ENCODE assay signal across 22 mouse cellular contexts in the genomic region with DNA sequence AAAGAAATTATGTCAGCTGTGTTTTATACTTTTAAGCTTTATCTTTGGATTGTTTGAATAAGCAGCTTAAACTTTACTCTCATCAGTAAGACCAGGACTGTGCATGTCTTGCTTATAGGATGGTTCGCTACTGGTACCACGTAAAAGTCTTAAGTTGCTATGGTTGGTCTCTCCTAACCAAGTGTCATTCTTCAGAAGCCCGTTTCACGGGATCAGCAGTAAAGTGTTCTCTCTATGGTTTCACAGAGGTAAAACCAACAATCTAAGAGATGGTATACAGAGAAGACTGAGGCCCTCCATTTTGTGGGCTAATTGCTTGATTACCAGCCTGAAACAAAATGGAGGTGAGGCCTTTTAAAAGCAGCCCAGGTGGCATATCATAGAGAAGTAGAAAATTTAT.
DNase-seq lines count a peak whose midpoint lies in the region; ATAC-seq and TF ChIP-seq lines count a peak whose summit lies in the region.
"Had no signal": no experiment of that assay in that cellular context is flagged by ENCODE, and none has a peak within 500 bp of the region (broad histone marks: within the 10 kb centered on the region; RNA-seq: fewer than 3 reads in every experiment).

No protein-coding gene starts in this region.

- ATAC-seq in hindbrain, embryonic 11.5 days (ENCODE audit: low FRiP score), result peak; percentile 10; the same call in 1 of the 2 replicates
- peak; percentile 51 for ATAC-seq in forebrain, embryonic 15.5 days (replicated peaks)
- ATAC-seq in hindbrain, embryonic 16.5 days, result no peak
- ATAC-seq in midbrain, postnatal 0 days (ENCODE audit: low FRiP score), result peak; percentile 39; the same call in 1 of the 2 replicates
- ATAC-seq: activated CD4-positive, CD25-positive, alpha-beta regulatory T cell, adult 4 months; intestine, embryonic 16.5 days had no signal

- H3K27ac ChIP-seq in hindbrain, embryonic 11.5 days (ENCODE audit: low read depth, low read length), result no peak overlapping the region
- no peak overlapping the region for H3K27ac ChIP-seq in hindbrain, embryonic 10.5 days
- H3K27ac ChIP-seq in forebrain, embryonic 15.5 days (replicated peaks), result peak overlapping the region; percentile 72
- H3K27ac ChIP-seq in hindbrain, embryonic 16.5 days (ENCODE audit: low read depth, low read length), result peak overlapping the region; percentile 71
- H3K27ac ChIP-seq in midbrain, postnatal 0 days (ENCODE audit: low read depth, low read length), result peak overlapping the region; percentile 91
- H3K27ac ChIP-seq: heart, adult 2 months; kidney, postnatal 0 days; limb, embryonic 15.5 days; liver, embryonic 15.5 days; macrophage; stomach, postnatal 0 days had no signal

- no peaks in the 10 kb centered on the region for H3K9me3 ChIP-seq in hindbrain, embryonic 11.5 days (ENCODE audit: control insufficient read depth, low read length)
- no peaks in the 10 kb centered on the region for H3K9me3 ChIP-seq in hindbrain, embryonic 10.5 days
- no peaks in the 10 kb centered on the region for H3K9me3 ChIP-seq in forebrain, embryonic 15.5 days
- H3K9me3 ChIP-seq in hindbrain, embryonic 16.5 days (ENCODE audit: control insufficient read depth, low read length), result no peaks in the 10 kb centered on the region
- no peaks in the 10 kb centered on the region for H3K9me3 ChIP-seq in midbrain, postnatal 0 days (ENCODE audit: low read length)
- H3K9me3 ChIP-seq: G1E; limb, embryonic 15.5 days; liver, embryonic 15.5 days had no signal

- no peak for TF ChIP-seq CTCF in midbrain, postnatal 0 days (IDR thresholded peaks at IDR 0.05)

- WGBS in hindbrain, embryonic 11.5 days, result 85% methylated on average over 4 of the region's 4 CpGs
- WGBS in hindbrain, embryonic 10.5 days, result 93% methylated on average over 4 of the region's 4 CpGs
- 85% methylated on average over 4 of the region's 4 CpGs for WGBS in forebrain, embryonic 15.5 days
- 62% methylated on average over 4 of the region's 4 CpGs for WGBS in hindbrain, embryonic 16.5 days
- WGBS in midbrain, postnatal 0 days, result 28% methylated on average over 4 of the region's 4 CpGs

- DNase-seq in hindbrain, embryonic 11.5 days (ENCODE audit: low spot score), result no peak
- DNase-seq in hindbrain, embryonic 10.5 days (ENCODE audit: low spot score), result no peak
- peak; percentile 28 for DNase-seq in midbrain, postnatal 0 days (ENCODE audit: low spot score)
- no peak for DNase-seq in cerebellum, postnatal 10 days
- DNase-seq in gastrocnemius, postnatal 4 days (ENCODE audit: low spot score in 2 of 2), result no peak
- DNase-seq in adrenal gland, adult (ENCODE audit: inconsistent age in 2 of 2, low spot score in 1 of 2), result no peak
- DNase-seq: adrenal gland, postnatal 36 days; cerebellum, adult 18-20 months; heart, adult 2 months; heart, postnatal 4 days; layer of hippocampus, postnatal 36 days; right cerebral cortex, postnatal 4 days had no signal

- peaks cover 2% of the 10 kb centered on the region; the same call in 1 of the 2 replicates for H3K4me1 ChIP-seq in hindbrain, embryonic 11.5 days (replicated peaks; ENCODE audit: control insufficient read depth, insufficient read depth, low read length)
- H3K4me1 ChIP-seq in hindbrain, embryonic 10.5 days (replicated peaks), result no peaks in the 10 kb centered on the region
- H3K4me1 ChIP-seq in forebrain, embryonic 15.5 days, result peaks cover 16% of the 10 kb centered on the region
- no peaks in the 10 kb centered on the region; the same call in 1 of the 2 replicates for H3K4me1 ChIP-seq in hindbrain, embryonic 16.5 days (ENCODE audit: control insufficient read depth, insufficient read depth, low read depth, low read length)
- H3K4me1 ChIP-seq in midbrain, postnatal 0 days (ENCODE audit: insufficient read depth, low read length), result no peaks in the 10 kb centered on the region; the same call in 1 of the 2 replicates
- H3K4me1 ChIP-seq: limb, embryonic 15.5 days; liver, embryonic 15.5 days had no signal

- no peaks in the 10 kb centered on the region for H3K27me3 ChIP-seq in hindbrain, embryonic 11.5 days (ENCODE audit: control insufficient read depth, insufficient read depth, low read length)
- H3K27me3 ChIP-seq in hindbrain, embryonic 10.5 days (ENCODE audit: insufficient read depth, poor library complexity, severe bottlenecking), result no peaks in the 10 kb centered on the region
- no peaks in the 10 kb centered on the region for H3K27me3 ChIP-seq in forebrain, embryonic 15.5 days
- no peaks in the 10 kb centered on the region for H3K27me3 ChIP-seq in hindbrain, embryonic 16.5 days (replicated peaks; ENCODE audit: control insufficient read depth, insufficient read depth, low read length)
- H3K27me3 ChIP-seq in midbrain, postnatal 0 days (ENCODE audit: insufficient read depth, low read length), result no peaks in the 10 kb centered on the region
- H3K27me3 ChIP-seq: limb, embryonic 15.5 days; liver, embryonic 15.5 days had no signal

- no peaks in the 10 kb centered on the region for H3K36me3 ChIP-seq in hindbrain, embryonic 11.5 days (ENCODE audit: control insufficient read depth, insufficient read depth, low read length)
- H3K36me3 ChIP-seq in hindbrain, embryonic 10.5 days, result no peaks in the 10 kb centered on the region
- no peaks in the 10 kb centered on the region for H3K36me3 ChIP-seq in forebrain, embryonic 15.5 days
- H3K36me3 ChIP-seq in hindbrain, embryonic 16.5 days (ENCODE audit: control insufficient read depth, insufficient read depth, low read length), result no peaks in the 10 kb centered on the region
- H3K36me3 ChIP-seq in midbrain, postnatal 0 days (ENCODE audit: insufficient read depth, low read length), result no peaks in the 10 kb centered on the region
- H3K36me3 ChIP-seq: G1E; limb, embryonic 15.5 days; liver, embryonic 15.5 days had no signal

- no peak overlapping the region for H3K4me2 ChIP-seq in hindbrain, embryonic 11.5 days (replicated peaks; ENCODE audit: low read depth, low read length)
- H3K4me2 ChIP-seq in forebrain, embryonic 15.5 days (replicated peaks), result no peak overlapping the region
- peak overlapping the region; percentile 36 for H3K4me2 ChIP-seq in hindbrain, embryonic 16.5 days (ENCODE audit: low read length)
- peak overlapping the region; percentile 30 for H3K4me2 ChIP-seq in midbrain, postnatal 0 days (ENCODE audit: low read depth, low read length, poor library complexity, severe bottlenecking)
- H3K4me2 ChIP-seq: limb, embryonic 15.5 days; liver, embryonic 15.5 days had no signal

- no peak overlapping the region for H3K4me3 ChIP-seq in hindbrain, embryonic 11.5 days (ENCODE audit: low read depth, low read length)
- no peak overlapping the region for H3K4me3 ChIP-seq in hindbrain, embryonic 10.5 days
- H3K4me3 ChIP-seq in forebrain, embryonic 15.5 days, result no peak overlapping the region
- no peak overlapping the region for H3K4me3 ChIP-seq in hindbrain, embryonic 16.5 days (ENCODE audit: low read length)
- no peak overlapping the region for H3K4me3 ChIP-seq in midbrain, postnatal 0 days (ENCODE audit: low read depth, low read length)
- H3K4me3 ChIP-seq: heart, adult 2 months; limb, embryonic 15.5 days; liver, embryonic 15.5 days had no signal

- no peak overlapping the region for H3K9ac ChIP-seq in hindbrain, embryonic 11.5 days (ENCODE audit: low read depth, low read length)
- no peak overlapping the region for H3K9ac ChIP-seq in forebrain, embryonic 15.5 days (replicated peaks)
- H3K9ac ChIP-seq in hindbrain, embryonic 16.5 days (ENCODE audit: low read depth, low read length), result no peak overlapping the region
- peak overlapping the region; percentile 50 for H3K9ac ChIP-seq in midbrain, postnatal 0 days (replicated peaks; ENCODE audit: low read length, poor library complexity, severe bottlenecking)
- H3K9ac ChIP-seq: limb, embryonic 15.5 days; liver, embryonic 15.5 days had no signal

Comparison
In these comparisons a context has a peak if more than half of its experiments do, and no peak if none do; other contexts are left out.
1. H3K27ac ChIP-seq: peak in forebrain, embryonic 15.5 days (single experiment), hindbrain, embryonic 16.5 days (single experiment) and midbrain, postnatal 0 days (single experiment); none in hindbrain, embryonic 11.5 days (single experiment) and hindbrain, embryonic 10.5 days (single experiment).
2. H3K4me2 ChIP-seq: peak in hindbrain, embryonic 16.5 days (single experiment) and midbrain, postnatal 0 days (single experiment); none in hindbrain, embryonic 11.5 days (single experiment) and forebrain, embryonic 15.5 days (single experiment).